Mouse (Mus musculus) cortical plate, adult 2 months (tissue): Measurements from ENCODE around the gene Krt79. TPM values are rescaled to one million over a fixed set of nuclear protein-coding genes. Genes with fewer than 3 reads are reported as not detected.

Source experiments
- H3K27ac ChIP-seq: fragments of 200-500 bp; 2 replicates; pipeline ENCODE4 v1.5.1; 2012; ENCODE audit warnings: low read length, control low read depth, inconsistent platforms; ENCODE audit not compliant: insufficient read depth
- H3K4me1 ChIP-seq: fragments of 200-500 bp; 2 replicates; pipeline ENCODE4 v1.6.1; 2011; ENCODE audit warnings: low read length; ENCODE audit not compliant: control insufficient read depth, insufficient read depth
- H3K4me3 ChIP-seq: fragments of 200-500 bp; 2 replicates; pipeline ENCODE4 v1.5.1; 2011; ENCODE audit warnings: mild to moderate bottlenecking, low read length, control low read depth; ENCODE audit not compliant: insufficient read depth
- CTCF ChIP-seq: fragments of 200-500 bp; IDR thresholded peaks from 2 replicates; pipeline ENCODE4 v1.5.1; 2011; ENCODE audit warnings: mild to moderate bottlenecking, control low read depth, low read length; ENCODE audit not compliant: insufficient read depth; ENCODE audit errors: extremely low read depth
- POLR2A ChIP-seq: fragments of 200-500 bp; IDR thresholded peaks from 2 replicates; pipeline ENCODE4 v1.6.1; 2011; ENCODE audit warnings: mild to moderate bottlenecking, low read length, control low read depth; ENCODE audit not compliant: insufficient read depth; ENCODE audit errors: extremely low read depth
- polyA plus RNA-seq: library from polyadenylated mRNA; depleted of rRNA; stranded (reverse); fragments of >200 nt; gene quantifications from 2 replicates; pipeline ENCODE4 v1.2.3, GENCODE M21; 2012; rRNA removed

Krt79 gene
- polyA plus RNA-seq, 1 experiment: not detected

- no peak overlapping the region for H3K4me3 ChIP-seq
- H3K4me1 ChIP-seq: no peaks in the 10 kb centered on the region
- no peak overlapping the region for H3K27ac ChIP-seq
- TF ChIP-seq CTCF (no peak), POLR2A (no peak)
These were observed 37.7 kb downstream of the Krt79 start for GRCm38 (mm10) chr15:101902171-101903149.

GRCm38 (mm10) chr15:101895216-101895615 lies 44.9 kb downstream of the Krt79 start:
- no peak overlapping the region for H3K4me3 ChIP-seq
- H3K4me1 ChIP-seq: no peaks in the 10 kb centered on the region
- no peak overlapping the region for H3K27ac ChIP-seq
- TF ChIP-seq POLR2A: no peak
- no peak for TF ChIP-seq CTCF

GRCm38 (mm10) chr15:101892820-101893219 lies 47.3 kb downstream of the Krt79 start, which contains the start of gene Krt76:
Gene Krt76 (minus strand): TSS chr15:101892920.
- no peaks in the 10 kb centered on the region for H3K4me1 ChIP-seq
- H3K4me3 ChIP-seq: no peak within 1 kb of the TSS
- H3K27ac ChIP-seq: no peak within 1 kb of the TSS
- TF ChIP-seq CTCF (no peak), POLR2A (no peak)

GRCm38 (mm10) chr15:101879776-101880175 lies 60.3 kb downstream of the Krt79 start:
- Histone ChIP-seq H3K4me1 (no peaks in the 10 kb centered on the region), H3K4me3 (no peak overlapping the region), H3K27ac (no peak overlapping the region)
- TF ChIP-seq POLR2A (no peak), CTCF (no peak)

Other genes with a start within 250 kb of the Krt79 start
- gene Krt6a, start 246.0 kb downstream of the Krt79 start, polyA plus RNA-seq: not detected in 2 replicates
- gene Krt5, start 227.4 kb downstream of the Krt79 start, polyA plus RNA-seq: 0.11 TPM in 1 of 2 replicates, not detected in the other
- not detected in 2 replicates for gene Krt71, start 197.2 kb downstream of the Krt79 start, polyA plus RNA-seq
- not detected in 2 replicates for gene Krt72, start 153.9 kb downstream of the Krt79 start, polyA plus RNA-seq
- gene Krt73, start 138.0 kb downstream of the Krt79 start, polyA plus RNA-seq: 1.4 and 1.5 TPM in 2 replicates
- gene Krt2, start 122.2 kb downstream of the Krt79 start, polyA plus RNA-seq: 0.08 and 0.53 TPM in 2 replicates
- gene Krt1, start 89.5 kb downstream of the Krt79 start, polyA plus RNA-seq: 2.8 and 3.9 TPM in 2 replicates
- 4.8 and 6.3 TPM in 2 replicates for gene Krt77, start 70.6 kb downstream of the Krt79 start, polyA plus RNA-seq
- gene Krt76, start 47.4 kb downstream of the Krt79 start, polyA plus RNA-seq: not detected in 2 replicates
- not detected in 2 replicates for gene Krt4, start 15.6 kb downstream of the Krt79 start, polyA plus RNA-seq
- gene Krt78, start 14.0 kb upstream of the Krt79 start, polyA plus RNA-seq: 0.04 TPM in 1 of 2 replicates, not detected in the other
- gene Krt8, start 64.2 kb upstream of the Krt79 start, polyA plus RNA-seq: 0.25 TPM in 2 replicates
- gene Krt18, start 87.9 kb upstream of the Krt79 start, polyA plus RNA-seq: 0.30 and 0.46 TPM in 2 replicates
- gene Eif4b, start 133.4 kb upstream of the Krt79 start, polyA plus RNA-seq: 100 and 107 TPM in 2 replicates
- gene Tns2, start 160.1 kb upstream of the Krt79 start, polyA plus RNA-seq: 19.4 and 20.5 TPM in 2 replicates
- gene Spryd3, start 195.9 kb upstream of the Krt79 start, polyA plus RNA-seq: 152 and 156 TPM in 2 replicates
- gene Igfbp6, start 204.0 kb upstream of the Krt79 start, polyA plus RNA-seq: 69.5 and 71.7 TPM in 2 replicates
- 0.17 and 0.28 TPM in 2 replicates for gene Soat2, start 210.2 kb upstream of the Krt79 start, polyA plus RNA-seq